Mouse (Mus musculus) liver, adult 2 months (tissue): ENCODE data around the gene Foxp1. TPM values are rescaled to one million over a fixed set of nuclear protein-coding genes. Genes with fewer than 3 reads are reported as not detected.

Experiments
- DNase-seq: peaks from one replicate; pipeline ENCODE4 v3.0.0-alpha.2; 2011; ENCODE audit warnings: low read depth, low spot score; ENCODE audit errors: extremely low read depth
- H3K27ac ChIP-seq: fragments of 200-500 bp; replicated peaks from 2 replicates; pipeline ENCODE4 v1.5.1; 2012; ENCODE audit warnings: low read depth, mild to moderate bottlenecking, control low read depth, inconsistent platforms, low read length; ENCODE audit not compliant: insufficient read depth
- H3K27me3 ChIP-seq: fragments of 200-500 bp; 2 replicates; pipeline ENCODE4 v1.6.1; 2012; ENCODE audit warnings: mild to moderate bottlenecking, moderate library complexity, low read length, inconsistent platforms; ENCODE audit not compliant: control insufficient read depth, insufficient read depth
- H3K36me3 ChIP-seq: fragments of 200-500 bp; 2 replicates; pipeline ENCODE4 v1.6.1; 2012; ENCODE audit warnings: low read length, inconsistent platforms; ENCODE audit not compliant: control insufficient read depth, insufficient read depth
- H3K4me1 ChIP-seq: fragments of 200-500 bp; 2 replicates; pipeline ENCODE4 v1.6.1; 2011; ENCODE audit warnings: low read length; ENCODE audit not compliant: control insufficient read depth, insufficient read depth
- H3K4me3 ChIP-seq: fragments of 200-500 bp; 2 replicates; pipeline ENCODE4 v1.5.1; 2011; ENCODE audit warnings: low read depth, mild to moderate bottlenecking, control low read depth, low read length, moderate library complexity; ENCODE audit not compliant: insufficient read depth
- H3K79me2 ChIP-seq: fragments of 200-500 bp; 2 replicates; pipeline ENCODE4 v1.6.1; 2012; ENCODE audit warnings: inconsistent platforms, mild to moderate bottlenecking, low read length, moderate library complexity; ENCODE audit not compliant: control insufficient read depth, insufficient read depth
- H3K9ac ChIP-seq: fragments of 200-500 bp; 2 replicates; pipeline ENCODE4 v1.6.1; 2012; ENCODE audit warnings: low read depth, mild to moderate bottlenecking, control low read depth, inconsistent platforms, low read length
- CTCF ChIP-seq: fragments of 200-500 bp; IDR thresholded peaks from 2 replicates; pipeline ENCODE4 v1.5.1; 2011; ENCODE audit warnings: low read depth, low read length, control low read depth
- POLR2A ChIP-seq: fragments of 200-500 bp; IDR thresholded peaks from 2 replicates; pipeline ENCODE4 v1.6.1; 2011; ENCODE audit warnings: low read length, control low read depth; ENCODE audit not compliant: insufficient read depth; ENCODE audit errors: extremely low read depth
- WGBS: fragments of 180-500 bp; shearing (Covaris S2); methylation state at CpG from one replicate; pipeline ENCODE4 v1.1.7; 2018; 5-methylcytosine and 5-hydroxymethylcytosine counted together
- polyA plus RNA-seq: library from polyadenylated mRNA; depleted of rRNA; stranded (reverse); fragments of >200 nt; gene quantifications from 2 replicates; pipeline ENCODE4 v1.2.3, GENCODE M21; 2012
- total RNA-seq: library from RNA; depleted of rRNA; stranded (reverse); fragments of >200 nt; gene quantifications from 2 replicates; pipeline ENCODE4 v1.2.3, GENCODE M21; 2014

Gene Foxp1
- total and polyA plus RNA-seq, 2 experiments = 22.7 to 24.8 TPM

GRCm38 (mm10) chr6:98995681-98996080 lies 526.8 kb downstream of the Foxp1 start:
- Histone ChIP-seq H3K4me1 (no peaks in the 10 kb centered on the region; the same call in 1 of the 2 replicates), H3K4me3 (no peak overlapping the region), H3K27me3 (no peaks in the 10 kb centered on the region), H3K36me3 (peaks cover 2% of the 10 kb centered on the region; the same call in 1 of the 2 replicates), H3K79me2 (peaks cover 29% of the 10 kb centered on the region; the same call in 1 of the 2 replicates), H3K27ac (no peak overlapping the region), H3K9ac (no peak overlapping the region)
- peak; percentile 48 for DNase-seq
- WGBS = 82% methylated on average over 4 of the region's 4 CpGs
- TF ChIP-seq POLR2A (no peak), CTCF (no peak)

- TF ChIP-seq POLR2A (no peak), CTCF (no peak)
- Histone ChIP-seq H3K4me1 (peaks cover 3% of the 10 kb centered on the region), H3K36me3 (no peaks in the 10 kb centered on the region), H3K4me3 (no peak overlapping the region), H3K27me3 (no peaks in the 10 kb centered on the region), H3K9ac (no peak overlapping the region), H3K27ac (no peak overlapping the region), H3K79me2 (peaks cover 27% of the 10 kb centered on the region; the same call in 1 of the 2 replicates)
- no peak for DNase-seq
- whole genome bisulfite sequencing = 84% methylated on average over 4 of the region's 4 CpGs
Measured at GRCm38 (mm10) chr6:98994902-98995301, 527.6 kb downstream of the Foxp1 start.

- Histone ChIP-seq H3K9ac (no peak overlapping the region), H3K4me3 (no peak overlapping the region), H3K36me3 (no peaks in the 10 kb centered on the region), H3K4me1 (peaks cover 3% of the 10 kb centered on the region), H3K79me2 (peaks cover 28% of the 10 kb centered on the region; the same call in 1 of the 2 replicates), H3K27ac (no peak overlapping the region), H3K27me3 (no peaks in the 10 kb centered on the region)
- no peak for DNase-seq
- no peak for TF ChIP-seq POLR2A
- TF ChIP-seq CTCF = no peak
- WGBS = 82% methylated on average over 21 of the region's 21 CpGs
Measured at GRCm38 (mm10) chr6:98994104-98994787, 528.3 kb downstream of the Foxp1 start.

GRCm38 (mm10) chr6:98993231-98993630 lies 529.3 kb downstream of the Foxp1 start:
- H3K27ac ChIP-seq = no peak overlapping the region
- peaks cover 28% of the 10 kb centered on the region; the same call in 1 of the 2 replicates for H3K79me2 ChIP-seq
- 52% methylated on average over 3 of the region's 3 CpGs for WGBS
- H3K27me3 ChIP-seq = no peaks in the 10 kb centered on the region
- H3K4me3 ChIP-seq = no peak overlapping the region
- no peak for DNase-seq
- no peak for TF ChIP-seq POLR2A
- TF ChIP-seq CTCF = no peak
- H3K9ac ChIP-seq = no peak overlapping the region
- peaks cover 3% of the 10 kb centered on the region for H3K4me1 ChIP-seq
- no peaks in the 10 kb centered on the region for H3K36me3 ChIP-seq

- no peaks in the 10 kb centered on the region for H3K36me3 ChIP-seq
- peaks cover 4% of the 10 kb centered on the region for H3K4me1 ChIP-seq
- no peak overlapping the region for H3K4me3 ChIP-seq
- no peak overlapping the region for H3K27ac ChIP-seq
- 67% methylated on average over 7 of the region's 7 CpGs for WGBS
- DNase-seq = no peak
- no peak overlapping the region for H3K9ac ChIP-seq
- no peaks in the 10 kb centered on the region for H3K27me3 ChIP-seq
- no peak for TF ChIP-seq CTCF
- peaks cover 24% of the 10 kb centered on the region; the same call in 1 of the 2 replicates for H3K79me2 ChIP-seq
Measured at GRCm38 (mm10) chr6:98992772-98993147, 529.8 kb downstream of the Foxp1 start.

GRCm38 (mm10) chr6:98991900-98992771 lies 530.4 kb downstream of the Foxp1 start:
- no peaks in the 10 kb centered on the region for H3K36me3 ChIP-seq
- peaks cover 23% of the 10 kb centered on the region; the same call in 1 of the 2 replicates for H3K79me2 ChIP-seq
- peaks cover 6% of the 10 kb centered on the region for H3K4me1 ChIP-seq
- H3K4me3 ChIP-seq = no peak overlapping the region
- 72% methylated on average over 5 of the region's 5 CpGs for WGBS
- peak; percentile 63 for DNase-seq
- TF ChIP-seq POLR2A = no peak
- no peak for TF ChIP-seq CTCF
- H3K27me3 ChIP-seq = no peaks in the 10 kb centered on the region
- H3K27ac ChIP-seq = no peak overlapping the region
- H3K9ac ChIP-seq = no peak overlapping the region
